Mouse (Mus musculus) 416B (cell line): ENCODE measurements around the gene Tmem63b.
A peak's percentile ranks its signal among the peaks of the same experiment; 100 is the strongest.

Experiments used
- DNase-seq: peaks from one replicate; pipeline ENCODE4 v3.0.0; 2011; ENCODE audit warnings: low read depth

The Tmem63b gene

DNA sequence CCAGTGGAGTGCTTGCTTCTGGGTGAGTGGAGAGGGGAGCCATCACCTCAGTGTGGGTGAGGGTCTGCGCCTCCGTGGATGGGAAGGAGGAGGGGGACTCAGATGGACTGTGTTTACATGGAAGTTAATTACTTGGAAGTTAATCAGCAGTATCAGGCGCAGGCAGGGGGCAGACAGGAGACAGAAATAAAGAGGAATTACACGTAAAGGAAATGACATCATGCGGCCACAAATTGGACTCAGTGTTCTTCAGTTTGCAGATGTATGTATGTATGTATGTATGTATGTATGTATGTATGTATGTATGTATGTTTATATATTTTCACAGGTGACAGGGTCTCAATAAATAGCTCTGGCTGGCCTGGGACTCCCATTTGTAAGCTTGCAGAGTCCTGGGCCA, 20.1 kb upstream of the Tmem63b start:
- peak; percentile 58 for DNase-seq

DNA sequence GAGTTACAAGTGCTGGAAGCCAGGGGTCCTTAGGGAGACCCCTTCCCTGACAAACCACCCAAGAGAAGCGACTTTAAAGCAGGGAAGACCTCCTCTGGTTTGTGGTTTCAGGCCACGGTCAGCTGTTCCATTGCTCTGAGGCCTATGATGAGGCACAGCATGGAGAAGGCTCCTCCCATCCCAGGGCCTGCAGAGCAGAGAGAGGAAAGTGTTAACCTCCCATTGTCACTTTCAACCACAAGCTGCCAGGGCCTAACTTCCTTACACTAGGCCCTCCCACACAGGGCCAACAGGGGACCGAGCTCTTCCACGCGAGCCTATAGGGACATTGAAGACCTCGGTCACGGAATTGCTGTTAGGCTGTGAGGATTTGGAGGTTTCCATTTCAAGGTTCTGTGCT, 16.5 kb upstream of the Tmem63b start:
- peak; percentile 92 for DNase-seq

DNA sequence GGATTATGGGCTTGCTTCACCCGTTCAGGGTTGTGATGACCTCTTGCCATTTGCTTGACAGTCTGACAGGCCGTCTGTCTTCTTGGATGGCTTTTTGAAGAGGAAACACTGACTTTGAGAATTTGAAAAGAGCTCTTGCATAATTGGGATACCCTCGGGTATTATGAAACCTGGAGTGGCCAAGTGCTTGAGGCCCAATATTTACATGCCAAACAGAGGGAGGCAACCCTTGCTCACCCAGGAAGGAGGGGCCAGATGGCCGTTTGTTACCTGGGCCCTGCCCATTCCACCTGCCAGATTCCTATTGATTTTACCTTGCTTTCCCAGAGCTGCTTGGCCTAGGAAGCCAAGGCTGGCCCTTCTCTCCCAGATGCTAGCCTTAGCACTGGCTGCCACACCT, 15.5 kb upstream of the Tmem63b start:
- DNase-seq = peak; percentile 42

DNA sequence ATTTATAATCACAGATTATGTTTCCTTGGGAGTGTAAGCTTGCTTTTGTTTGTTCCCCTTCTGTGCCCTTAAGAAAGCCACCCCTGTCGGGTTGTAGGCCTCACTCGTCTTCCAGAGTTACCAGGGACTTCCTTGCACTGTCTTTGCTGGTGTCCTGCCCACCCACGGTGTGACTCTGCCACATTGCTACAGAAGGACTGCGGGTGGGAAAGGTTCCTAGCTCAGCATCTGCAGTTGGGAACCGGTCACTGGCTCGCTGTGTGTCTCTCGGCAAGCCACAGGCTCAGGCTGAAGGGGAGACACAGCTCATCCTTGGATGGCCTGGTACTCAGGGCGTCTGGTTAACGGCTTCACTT, 14.5 kb upstream of the Tmem63b start:
- no peak for DNase-seq

DNA sequence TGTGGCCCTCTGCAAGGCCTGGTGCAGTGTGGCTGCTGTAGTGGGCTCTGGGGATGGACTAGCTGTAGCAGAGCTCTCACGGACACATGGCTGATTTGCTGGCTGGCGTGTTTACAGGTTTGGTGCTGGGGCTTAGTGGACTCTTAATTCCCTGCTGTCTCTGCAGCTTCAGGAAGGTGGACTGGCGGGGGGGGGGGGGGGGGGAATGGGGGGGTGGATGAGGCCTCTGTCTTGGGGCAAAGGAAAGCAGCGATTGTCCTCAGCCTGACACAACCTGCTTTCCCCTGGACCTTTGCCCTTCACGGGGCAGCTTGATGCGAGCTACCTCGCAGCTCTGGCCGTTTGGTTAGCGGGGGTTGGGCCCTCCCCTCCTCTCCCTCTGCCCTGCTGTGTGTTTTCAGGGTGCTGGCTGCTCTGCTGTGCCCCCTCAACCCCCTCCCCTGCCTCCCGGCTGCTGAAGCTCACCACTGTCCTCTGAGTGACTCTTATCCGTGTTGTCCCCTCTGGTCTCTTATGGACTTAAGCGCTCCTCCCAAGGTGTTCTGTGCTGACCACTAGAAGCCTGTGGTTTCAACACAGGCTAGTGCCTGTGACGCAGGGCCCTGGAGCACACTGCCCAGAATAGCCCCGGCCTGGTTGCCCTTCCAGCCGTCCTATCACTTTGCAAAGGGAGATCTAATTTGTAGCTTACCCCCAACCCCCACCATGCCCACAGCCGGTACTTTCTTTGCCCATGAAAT, 14.0 kb upstream of the Tmem63b start:
- no peak for DNase-seq

DNA sequence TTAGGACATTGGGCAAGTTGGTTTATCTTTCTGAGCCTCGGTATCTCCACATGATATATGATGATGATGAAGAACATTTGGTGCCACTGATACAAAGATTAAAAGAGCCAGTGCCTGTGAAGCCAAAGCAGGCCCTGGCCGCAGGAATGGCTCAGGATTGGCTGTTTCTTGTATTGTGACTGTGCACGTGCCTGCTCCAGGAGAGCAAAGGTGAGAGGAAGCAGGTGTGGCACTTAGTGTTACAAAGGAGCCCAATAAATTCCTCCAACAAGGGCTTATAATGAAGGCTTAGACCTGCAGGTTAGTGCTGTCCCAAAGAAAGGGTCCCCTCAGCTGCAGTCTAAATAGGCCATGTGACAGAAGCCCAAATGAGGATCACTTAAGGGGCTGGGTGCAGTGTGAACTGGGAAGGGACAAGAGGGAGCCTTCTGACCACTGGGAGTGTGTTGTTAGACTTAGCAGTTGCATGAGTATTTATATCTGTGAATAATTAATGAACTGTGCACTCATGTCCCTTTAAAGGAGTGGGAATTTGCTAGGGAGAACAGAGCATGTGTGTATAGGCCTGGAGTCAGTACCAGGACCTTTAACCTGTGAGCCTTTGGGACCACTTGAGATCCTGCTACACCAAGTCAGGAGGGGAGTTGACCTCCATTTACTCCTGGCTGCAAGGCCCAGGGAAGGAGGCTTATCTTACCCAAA, 12.5 kb upstream of the Tmem63b start:
- no peak for DNase-seq

DNA sequence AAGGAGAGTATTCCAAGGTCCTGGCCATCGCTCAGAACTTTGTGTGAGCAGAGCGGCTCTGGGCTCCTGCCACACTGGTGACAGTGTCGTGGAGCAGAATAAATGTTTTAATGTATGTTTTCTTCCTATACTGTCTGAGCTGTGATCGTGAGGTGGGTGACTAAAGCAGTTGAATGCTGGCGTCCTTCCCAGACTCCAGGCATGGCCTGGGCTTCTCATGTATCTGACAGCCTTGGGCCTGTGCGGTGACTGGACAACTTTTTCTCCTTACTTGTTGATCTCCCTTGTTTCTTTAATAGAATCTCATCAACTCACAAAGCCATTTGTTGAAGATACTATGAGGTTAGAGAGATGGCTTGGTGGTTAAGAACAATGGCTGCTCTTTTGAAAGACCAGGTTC, 11.7 kb upstream of the Tmem63b start:
- DNase-seq = no peak

DNA sequence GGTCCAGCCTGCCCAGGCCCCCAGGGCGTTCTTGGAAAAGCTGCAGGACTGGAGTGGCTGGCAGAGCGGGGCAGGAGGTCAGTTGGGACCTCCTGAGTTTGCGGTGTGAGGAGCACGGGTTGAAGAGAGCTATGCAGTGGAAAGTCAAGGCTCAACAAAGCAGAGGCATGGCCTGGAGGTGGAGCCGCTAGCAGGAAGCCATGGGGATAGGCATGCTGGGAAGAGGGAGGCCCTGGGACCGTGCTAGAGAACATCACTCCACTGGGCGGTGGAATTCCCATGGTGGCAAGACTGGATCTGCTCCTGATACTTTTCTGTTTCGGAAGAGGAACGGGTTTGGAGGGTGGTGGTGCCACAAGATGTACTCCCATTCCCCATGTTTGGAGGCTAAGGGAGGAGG, 10.3 kb upstream of the Tmem63b start:
- no peak for DNase-seq

DNA sequence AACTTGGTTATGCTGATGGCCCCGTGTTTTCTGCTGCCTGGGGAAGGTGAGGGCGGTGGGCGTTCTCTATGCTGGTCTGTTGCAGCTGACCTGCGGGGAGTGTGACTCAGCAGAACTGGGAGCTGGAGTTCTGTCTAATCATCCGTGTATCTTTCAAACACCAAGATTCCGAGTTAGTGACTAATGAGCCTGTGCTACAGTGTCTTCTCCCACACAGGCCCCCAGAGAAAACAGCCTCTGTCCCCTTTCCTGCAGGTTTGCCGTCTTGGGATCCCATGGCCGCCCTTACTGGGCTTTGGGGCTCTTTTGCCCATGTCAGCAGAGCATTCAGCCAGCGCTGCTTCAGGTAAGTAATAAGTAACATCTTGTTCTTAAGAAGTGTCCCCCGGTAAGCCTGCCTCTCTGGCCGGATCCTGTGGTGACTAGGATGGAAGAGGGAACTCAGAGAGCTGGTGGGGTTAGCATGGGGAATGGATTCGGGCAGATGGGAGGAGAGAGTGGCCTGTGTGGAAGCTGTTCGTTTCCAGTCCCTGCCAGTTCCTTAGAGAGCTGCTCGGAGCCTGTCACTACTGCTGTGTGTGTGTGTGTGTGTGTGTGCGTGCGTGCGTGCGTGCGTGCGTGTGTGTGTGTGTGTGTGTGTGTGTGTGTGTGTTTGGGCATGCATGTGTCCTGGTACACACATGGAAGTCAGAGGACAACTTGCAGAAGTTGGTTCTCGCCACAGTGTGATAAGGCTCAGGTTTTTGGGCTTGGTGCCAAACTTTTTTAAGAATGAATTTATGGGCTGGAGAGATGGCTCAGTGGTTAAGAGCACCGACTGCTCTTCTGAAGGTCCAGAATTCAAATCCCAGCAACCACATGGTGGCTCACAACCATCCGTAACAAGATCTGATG, 8.8 kb upstream of the Tmem63b start:
- DNase-seq = peak; percentile 86

DNA sequence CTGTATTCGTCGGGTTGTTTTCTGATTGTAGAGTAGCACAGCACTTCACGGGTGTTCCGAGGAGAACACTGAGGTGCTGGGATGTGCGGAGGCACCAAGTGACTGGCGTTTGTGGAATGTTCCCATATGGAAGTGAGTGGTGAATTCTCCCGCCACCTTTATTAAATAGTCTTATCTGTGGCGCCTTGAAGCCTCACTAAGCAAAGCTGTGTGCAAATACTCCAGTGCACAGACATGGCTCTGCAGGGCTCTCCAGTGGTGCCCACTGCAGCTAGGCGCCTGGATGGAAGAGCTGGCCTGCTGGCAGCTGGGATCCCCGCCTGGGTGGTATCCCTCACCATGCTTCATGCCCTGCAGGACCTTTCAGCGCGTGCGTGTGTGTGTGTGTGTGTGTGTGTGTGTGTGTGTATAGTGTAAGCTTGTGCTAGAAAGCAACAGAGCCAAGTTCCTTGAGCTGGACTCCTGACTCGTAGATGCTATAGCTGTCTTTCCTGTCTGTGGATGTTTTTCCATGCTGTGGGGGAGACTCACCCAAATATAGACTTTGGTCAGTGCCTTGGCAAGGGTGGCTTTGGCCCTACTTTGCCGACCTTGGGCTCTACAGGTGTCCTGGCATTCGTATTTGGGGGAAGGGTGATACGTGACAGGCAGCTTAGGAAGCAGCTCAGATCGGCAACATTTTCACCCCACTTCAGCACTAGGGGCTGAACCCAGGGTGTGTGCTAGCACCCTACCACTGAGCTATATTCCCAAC, 7.3 kb upstream of the Tmem63b start:
- no peak for DNase-seq

DNA sequence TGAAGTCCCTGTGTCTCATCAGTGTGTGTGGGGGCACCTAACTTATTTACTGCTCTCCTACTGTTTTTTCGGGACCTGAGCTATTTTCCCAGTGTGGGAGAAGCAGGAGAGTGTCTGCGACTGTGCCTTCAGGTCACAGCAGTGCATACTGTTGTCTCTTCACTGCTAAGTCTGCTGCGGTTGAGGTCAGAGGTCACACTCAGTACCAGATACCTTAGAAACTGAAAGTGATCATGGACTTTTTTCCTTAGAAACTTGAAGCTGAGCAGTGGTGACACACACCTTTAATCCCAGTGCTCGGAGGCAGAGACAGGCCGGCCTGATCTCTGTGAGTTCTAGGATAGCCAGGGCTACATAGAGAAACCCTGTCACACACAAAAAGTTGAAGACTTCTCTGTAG, 5.5 kb upstream of the Tmem63b start:
- no peak for DNase-seq

DNA sequence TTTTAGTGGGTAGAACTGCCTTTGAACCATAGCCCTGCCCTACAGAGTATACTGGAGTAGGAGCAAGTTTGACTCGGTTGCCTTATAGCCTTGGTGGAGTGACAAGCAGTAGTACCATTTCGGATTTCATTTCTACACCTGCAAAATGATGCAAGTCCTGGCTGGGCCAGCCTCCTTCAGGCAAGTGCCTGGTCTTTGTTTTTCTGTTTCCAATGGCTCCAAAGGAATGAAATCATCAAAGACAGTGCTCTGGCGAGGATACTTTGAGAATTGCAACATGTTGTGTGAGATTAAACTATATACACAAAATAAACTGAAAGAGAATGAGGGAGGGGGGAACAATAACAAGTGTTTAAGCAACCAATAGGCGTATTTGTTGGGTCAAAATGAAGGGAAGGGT, 3.3 kb upstream of the Tmem63b start:
- no peak for DNase-seq

DNA sequence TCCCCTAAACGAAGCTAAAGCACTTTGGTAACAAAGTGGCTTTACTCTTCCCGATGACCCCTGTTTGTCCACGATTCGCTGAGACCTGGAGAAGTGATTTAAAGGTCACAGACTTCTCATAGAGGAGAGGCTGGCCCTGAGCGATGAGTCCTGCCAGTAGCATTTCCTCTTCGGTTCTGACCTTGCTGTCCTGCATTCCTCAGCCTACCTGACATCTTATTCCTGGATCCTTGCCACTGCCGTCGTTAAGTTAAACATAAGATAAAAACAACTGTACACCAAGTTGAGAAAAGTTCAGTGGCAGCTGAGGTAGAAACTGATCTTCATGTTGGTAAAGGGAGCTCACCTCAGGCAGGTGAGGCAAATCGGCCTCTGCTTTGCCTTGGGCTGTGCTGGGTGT, 2.4 kb upstream of the Tmem63b start:
- no peak for DNase-seq

DNA sequence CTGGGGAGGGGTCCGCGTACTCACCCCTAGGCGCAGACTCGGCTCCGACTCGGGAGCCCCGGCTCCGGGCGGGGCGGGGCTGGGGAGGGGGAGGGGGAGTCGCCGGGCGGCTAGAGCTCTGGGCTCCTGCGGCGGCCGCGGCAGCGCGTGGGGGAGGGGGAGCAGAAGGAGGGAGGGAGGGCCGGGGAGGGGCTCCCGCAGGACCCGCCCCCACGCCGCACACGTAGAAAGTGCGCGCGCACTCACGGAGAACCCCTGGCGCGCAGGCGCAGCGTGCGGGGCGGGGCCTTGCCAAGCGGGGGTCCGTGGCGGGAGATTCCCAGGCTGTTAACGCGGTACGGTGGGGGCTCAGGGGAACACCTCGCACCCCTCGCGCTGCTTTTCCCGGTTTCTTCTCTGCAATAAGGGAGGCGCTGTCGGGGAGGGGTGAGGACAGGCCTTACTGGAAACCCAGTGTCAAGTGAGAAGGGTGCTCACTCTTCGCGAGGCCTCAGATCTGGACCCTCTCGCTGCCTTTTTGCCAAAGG, 549 bp downstream of the Tmem63b start, which contains the start of gene Mrpl14:
Gene Mrpl14 (plus strand): TSS at position 230 of the 527 bp plus-strand sequence.
- peak; percentile 91 for DNase-seq

DNA sequence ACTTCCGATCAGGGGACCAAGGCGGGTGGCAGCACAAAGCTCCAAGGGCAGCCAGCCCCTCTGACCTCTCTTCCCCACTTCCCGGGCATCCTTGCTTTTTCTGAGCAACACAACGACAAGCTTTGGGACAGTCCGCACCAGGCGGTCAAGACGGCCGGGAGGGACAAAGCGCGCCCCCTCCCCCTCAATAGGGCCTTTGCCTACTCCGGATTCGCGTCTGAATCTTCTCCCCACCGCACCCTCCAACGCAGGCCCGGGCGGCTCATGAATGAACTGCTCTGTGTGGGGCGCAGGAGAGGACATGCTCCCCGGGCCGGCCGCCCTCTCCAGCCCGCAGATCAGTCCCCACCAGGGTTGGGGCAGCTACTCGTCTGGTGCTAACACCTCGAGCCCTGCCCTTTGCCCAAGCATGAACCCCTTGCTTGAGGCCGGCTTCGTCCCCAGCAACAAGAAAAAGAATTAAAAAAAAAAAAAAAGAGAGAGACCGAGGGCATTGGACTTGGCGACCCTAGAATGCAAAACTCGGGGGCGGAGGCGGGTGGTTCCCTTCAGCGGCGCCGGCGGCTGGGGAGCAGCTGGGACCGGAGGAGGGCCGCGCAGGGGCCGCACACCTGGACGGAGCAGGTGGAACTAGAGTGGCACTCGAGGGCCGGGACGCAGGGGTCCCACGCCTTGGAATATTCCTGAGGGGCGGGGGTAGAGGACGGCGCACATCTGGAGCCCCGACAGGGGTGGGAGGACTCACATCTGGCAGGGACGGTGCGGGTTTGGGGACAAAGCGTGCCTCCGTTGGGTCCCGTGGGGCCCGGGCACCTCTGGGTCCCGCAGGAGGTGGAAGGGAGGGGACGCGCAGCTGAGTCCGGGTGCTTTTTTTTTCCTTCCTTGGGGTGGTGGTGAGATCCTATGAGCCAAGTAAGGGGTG, 1.3 kb downstream of the Tmem63b start:
- DNase-seq = no peak

DNA sequence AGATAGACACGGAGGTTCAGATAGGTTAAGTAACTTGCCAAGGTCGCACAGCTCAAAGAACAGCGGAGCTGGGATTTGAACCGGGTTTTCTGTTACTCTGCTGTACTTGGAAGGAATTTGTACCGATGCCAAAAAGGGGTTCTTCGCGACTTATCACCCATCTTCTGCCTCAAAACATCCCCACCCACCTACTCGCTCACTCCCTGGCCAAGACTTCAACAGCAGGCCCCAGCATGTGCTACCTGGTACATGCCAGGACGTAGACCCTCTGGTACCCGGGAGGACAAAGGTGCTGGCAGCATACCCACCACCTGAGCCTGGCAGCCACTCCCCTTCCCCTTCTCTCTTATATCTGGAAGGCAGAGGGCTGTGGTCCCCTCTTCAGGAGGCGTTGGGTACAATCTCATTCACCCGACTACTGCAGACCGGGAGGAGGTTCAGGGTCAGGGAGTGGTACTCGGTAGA, 2.0 kb downstream of the Tmem63b start:
- DNase-seq = no peak

DNA sequence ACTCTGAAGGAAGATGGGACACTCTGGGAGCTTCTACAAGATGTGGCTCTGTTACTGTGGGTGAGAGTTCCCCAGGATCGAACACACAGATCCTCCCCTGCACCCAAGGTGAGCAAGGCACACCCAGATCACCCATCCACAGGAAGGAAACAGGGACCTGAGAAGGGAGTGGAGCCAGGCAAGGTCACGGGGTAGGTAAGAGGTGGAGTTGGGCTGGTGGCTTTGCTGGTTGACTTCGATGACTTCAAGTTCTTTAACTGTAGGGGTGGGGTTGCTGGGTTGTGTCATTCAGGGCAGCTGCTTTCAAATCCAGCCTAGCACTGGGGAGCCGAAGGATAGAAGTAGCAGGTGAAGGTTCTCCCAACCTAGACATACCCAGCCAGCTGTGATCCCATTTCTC, 3.9 kb downstream of the Tmem63b start:
- no peak for DNase-seq

DNA sequence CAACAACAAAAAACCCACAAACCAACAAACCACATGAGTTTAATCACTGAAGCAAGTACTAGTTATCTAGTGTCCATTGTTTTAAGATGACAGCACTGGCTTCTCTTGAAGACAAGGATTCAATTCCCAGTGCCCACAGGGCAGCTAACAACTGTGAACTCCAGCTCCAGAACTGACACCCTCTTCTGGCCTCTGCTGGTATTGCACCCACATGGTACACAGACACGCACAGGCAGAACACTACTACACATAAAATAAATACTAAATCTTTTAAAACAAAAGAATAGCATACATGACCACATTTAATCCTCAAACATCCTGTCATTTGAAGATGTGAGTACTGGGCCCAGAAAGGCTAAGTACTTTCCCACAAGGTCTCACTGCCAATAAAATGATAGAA, 5.1 kb downstream of the Tmem63b start:
- peak; percentile 39 for DNase-seq

DNA sequence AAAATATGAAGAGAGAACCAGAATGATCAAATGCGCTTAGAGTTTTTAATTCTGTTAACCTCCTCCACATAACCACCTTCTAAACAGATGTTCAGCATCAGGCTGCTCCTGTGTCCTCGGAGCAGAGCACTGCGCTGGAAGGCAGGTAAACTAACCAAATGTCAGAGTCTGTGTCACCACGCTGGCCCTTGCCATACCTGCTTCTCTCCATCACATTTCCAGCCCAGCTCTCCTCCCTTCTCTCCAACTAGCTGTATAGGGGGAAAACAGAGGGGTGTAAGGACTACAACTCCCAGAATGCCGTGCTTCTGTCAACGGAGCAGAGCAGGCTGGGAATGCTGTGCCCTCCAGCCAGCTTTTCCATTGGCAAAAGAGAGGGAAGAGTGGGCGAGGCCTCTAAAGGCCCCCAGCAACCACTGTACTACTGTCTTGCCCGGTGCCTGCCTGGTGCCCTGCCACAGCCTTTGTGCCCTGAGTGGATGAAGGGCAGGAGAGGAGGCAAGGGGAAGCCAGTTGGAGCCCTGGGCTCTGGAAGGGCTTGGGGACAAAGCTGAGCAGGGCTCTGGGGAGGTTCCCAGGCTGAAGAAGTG, 6.2 kb downstream of the Tmem63b start:
- DNase-seq = no peak

DNA sequence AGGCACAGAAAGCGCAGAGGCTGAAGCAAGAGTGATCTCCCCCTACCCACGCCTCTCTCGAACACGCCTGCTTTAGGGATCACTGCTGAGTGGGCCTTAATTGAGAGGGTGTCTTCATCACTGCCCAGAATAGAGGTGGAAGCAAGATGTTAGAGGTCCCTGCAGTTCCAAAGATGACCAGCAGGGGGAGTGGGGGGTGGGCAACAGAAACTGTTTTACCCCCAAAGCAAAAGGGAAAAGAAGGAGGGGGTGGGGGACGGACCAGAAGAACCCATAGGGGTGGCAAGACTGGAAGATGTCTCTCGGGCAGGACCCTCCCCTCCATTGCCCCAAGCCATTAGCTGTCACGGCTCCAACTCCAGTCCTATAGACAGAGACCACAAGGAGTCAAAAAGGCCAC, 8.6 kb downstream of the Tmem63b start:
- DNase-seq = peak; percentile 34
